Mouse (Mus musculus) right cerebral cortex, postnatal 25 days (tissue): ENCODE data around the gene Pdxdc1.
"Not testable (repeated sequence)": the region's sequence is repeated elsewhere in the genome, so short reads cannot be mapped to it uniquely, and the experiment has no call there.

Experiments used
- DNase-seq: peaks from one replicate; pipeline ENCODE4 v3.0.0; 2022

The Pdxdc1 gene

GRCm38 (mm10) chr16:13808410-13808809, 94.5 kb downstream of the Pdxdc1 start:
- no peak for DNase-seq

GRCm38 (mm10) chr16:13807616-13808015, 95.3 kb downstream of the Pdxdc1 start:
- no peak for DNase-seq

- DNase-seq: no peak
These were observed 98.3 kb downstream of the Pdxdc1 start for GRCm38 (mm10) chr16:13804666-13805065.

GRCm38 (mm10) chr16:13801231-13801630, 101.7 kb downstream of the Pdxdc1 start:
- no peak for DNase-seq

GRCm38 (mm10) chr16:13796746-13797175, 106.2 kb downstream of the Pdxdc1 start:
- no peak for DNase-seq

GRCm38 (mm10) chr16:13793441-13793840, 109.5 kb downstream of the Pdxdc1 start:
- not testable (repeated sequence) for DNase-seq

- no peak for DNase-seq
These were observed 117.0 kb downstream of the Pdxdc1 start for GRCm38 (mm10) chr16:13785932-13786331.
